Mouse (Mus musculus): ENCODE results near the gene Cilp. TPM values are rescaled to one million over a fixed set of nuclear protein-coding genes. Genes with fewer than 3 reads are reported as not detected.
A peak's percentile ranks its signal among the peaks of the same experiment; 100 is the strongest.
"Not testable (repeated sequence)": the region's sequence is repeated elsewhere in the genome, so short reads cannot be mapped to it uniquely, and the experiment has no call there.

Gene Cilp
- total RNA-seq, 2 experiments from 2014 or later = 28.8 to 105 TPM

DNA sequence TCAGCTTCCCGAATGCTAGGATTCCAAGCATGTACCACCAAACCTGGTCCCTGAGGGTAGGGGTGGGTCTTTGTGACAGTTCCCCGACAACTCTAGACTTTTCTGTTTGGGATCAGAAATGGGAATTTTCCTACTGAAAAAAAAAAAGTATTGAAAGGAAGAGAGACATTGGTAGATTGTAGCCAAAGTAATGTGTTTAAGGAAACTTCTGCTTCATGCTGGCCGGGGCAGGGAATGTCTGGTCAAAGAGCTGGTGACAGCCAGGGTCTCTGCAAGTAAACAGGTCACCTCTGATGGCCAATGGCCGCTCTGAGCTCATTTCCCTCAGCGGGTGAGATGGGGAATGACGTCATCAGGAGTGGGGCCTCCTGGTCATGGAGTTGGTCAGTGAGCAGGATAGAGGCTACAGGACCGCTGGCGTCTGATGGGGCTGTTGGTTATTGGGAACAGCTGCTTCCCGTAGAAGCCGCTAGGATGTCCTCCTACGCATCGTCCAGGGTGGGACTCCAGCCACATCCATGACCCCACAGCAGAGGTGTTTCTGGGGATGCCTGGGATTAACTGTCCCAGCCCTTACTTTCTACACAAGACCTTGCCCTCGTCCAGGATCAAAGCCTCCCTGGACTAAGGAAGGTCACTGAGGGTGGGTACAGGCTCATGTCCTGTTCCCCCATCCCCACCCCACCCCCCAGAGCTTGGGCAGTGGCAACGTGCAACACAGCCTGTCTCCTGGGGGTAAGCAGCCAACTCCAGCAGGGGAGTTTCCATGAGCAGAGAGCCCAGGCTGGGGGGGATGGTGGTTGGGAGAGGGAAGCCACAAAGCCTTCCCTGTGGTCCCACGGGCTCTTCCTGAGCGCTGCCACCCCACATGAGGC, 17.2 kb upstream of the Cilp start:
- DNase-seq = peak; percentile 54

DNA sequence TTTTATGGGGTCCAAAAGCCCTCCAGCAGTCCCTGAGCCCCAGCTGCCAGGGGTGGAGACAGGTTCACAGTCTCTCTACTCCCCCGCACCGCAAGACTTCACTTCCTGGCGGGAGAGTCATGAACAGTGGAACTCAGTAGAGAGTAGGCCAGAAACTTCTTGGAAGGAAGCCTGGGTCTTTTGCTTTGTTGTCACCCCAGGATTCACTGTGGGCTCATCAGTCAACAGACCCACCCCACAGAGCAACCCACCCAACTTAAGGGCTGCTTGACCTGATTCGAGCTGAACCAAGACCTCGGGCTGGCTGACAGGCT, 16.6 kb upstream of the Cilp start:
- DNase-seq = peak; percentile 33

DNA sequence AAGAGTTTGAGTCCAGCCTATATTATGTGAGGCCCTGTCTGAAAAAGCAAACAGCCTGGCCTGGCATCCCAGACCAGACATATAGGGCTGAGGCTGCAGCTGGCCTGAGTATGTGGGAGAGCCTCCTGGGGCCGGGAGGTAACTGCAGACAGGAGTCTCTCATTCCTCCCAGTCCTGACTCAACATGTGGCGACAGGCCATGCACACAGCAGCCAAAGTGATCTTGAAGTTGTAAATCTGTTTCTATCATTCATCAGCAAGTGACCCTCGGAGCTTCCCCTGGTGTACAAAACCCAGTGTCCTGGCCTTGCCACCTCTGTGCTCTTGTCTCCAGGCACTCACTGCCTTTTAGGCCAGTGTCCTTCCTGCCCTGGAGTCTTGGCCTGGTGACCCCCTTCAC, 13.0 kb upstream of the Cilp start:
- peak; percentile 39 for DNase-seq

DNA sequence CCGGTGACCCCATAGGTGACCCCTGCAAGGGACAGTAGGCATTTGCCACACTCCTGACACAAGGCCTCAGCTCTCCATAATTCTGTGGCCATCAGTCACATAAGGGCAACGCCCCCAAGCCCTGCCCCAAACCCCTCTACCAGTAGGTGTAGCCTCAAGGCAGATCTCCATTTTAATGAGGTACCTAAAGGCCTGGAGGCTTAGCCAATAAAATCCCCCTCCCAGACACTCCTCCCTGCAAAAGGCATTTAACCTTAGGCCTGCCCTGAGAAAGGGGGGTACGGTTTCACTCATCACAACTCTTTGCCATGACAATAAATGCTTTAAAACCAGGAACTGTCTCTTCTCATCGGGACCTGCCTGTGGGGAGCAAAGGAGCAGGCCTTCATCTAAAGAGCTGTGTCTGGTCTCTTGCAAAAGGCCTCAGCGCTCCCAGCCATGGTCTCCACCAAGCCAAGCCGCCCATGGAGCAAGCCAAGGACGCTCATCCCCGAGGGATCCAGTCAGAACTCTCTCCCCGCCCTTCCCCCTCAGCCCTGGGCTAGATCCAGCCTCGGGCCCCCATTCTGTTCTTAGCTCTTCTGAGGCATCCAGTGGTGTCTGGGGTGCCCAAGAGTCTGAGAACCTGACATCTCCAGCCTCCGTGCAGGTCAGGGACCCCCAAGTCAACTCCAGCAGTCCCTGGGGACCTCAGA, 8.9 kb upstream of the Cilp start:
- peak; percentile 26 for DNase-seq

DNA sequence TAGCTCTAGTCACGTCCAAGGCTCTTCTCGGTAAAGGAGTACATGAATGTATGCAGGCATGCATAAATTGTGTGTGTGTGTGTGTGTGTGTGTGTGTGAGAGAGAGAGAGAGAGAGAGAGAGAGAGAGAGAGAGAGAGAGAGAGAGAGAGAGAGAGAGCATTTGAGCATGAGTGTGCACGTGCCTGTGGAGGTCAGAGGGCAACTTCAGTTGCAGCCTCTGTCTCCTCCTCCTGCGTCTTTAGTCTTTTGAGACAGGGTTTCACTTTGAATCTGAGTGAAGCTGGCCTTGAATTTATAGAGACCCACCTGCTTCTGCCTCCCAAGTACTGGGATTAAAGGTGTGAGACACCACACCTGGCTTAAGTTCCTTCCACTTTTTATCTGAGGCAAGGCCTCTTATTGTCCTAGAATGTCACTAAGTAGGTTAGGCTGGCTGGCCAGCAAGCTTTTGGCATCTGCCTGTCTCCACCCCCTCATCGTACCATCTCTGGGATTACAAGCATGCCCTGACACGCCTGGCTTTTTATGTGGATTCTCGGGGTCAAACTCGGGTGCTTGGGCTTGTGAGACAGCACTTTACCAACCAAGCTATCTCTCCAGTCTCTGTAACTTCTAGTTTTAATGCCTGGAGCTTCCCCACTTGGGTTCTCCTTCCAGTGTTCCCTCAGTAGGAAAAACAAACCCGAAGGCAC, 7.6 kb upstream of the Cilp start:
- no peak for DNase-seq

DNA sequence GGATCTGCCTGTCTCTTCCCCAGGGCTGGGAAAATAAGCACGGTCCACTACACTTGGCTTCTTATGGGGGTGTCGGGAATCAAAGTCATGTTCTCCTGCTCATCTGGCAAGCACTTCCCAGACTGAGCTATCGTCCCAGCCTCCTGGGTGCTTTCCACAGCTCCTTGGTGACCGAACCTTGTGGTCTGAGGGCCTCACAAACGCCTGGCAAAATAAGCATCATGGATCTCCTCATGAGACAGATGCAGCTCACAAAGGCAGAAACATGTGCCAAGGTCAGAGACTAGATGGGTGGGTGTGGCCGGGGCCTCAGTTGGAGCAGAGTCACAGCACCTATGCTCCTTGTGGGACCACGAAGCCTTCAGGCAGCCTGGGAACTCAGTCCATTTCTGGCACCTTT, 5.6 kb upstream of the Cilp start:
- no peak for DNase-seq

DNA sequence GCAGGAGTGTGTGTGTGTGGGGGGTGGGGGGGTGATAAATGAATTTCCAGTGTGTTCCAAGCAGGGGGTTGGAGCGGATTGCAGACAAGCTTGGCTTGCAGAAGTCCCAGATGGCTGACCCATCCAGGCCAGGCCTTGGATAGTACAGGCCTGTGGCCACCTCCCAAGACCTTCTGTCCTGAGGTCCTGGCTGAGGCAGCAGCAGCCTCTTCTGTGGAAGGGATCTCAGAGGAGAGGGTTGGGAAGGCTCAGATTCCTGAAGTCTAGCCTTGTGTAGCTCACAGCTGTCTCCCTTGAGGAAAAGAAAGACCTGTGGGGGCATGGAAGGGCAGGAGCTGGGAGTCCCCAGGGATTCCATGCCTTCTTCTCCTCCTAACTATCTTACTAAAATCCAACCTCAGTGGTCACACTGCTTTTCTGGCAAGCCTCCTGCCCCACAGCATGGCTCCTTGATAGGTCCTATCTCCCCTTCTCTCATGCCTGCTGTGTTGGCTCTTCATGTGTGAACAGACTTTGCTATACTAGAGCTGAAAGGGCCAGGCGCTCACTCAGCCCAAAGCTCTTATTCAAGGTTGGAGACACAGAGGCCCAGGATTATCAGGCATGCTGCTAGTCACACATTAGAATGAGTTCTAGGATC, 3.3 kb upstream of the Cilp start:
- DNase-seq = peak; percentile 81

DNA sequence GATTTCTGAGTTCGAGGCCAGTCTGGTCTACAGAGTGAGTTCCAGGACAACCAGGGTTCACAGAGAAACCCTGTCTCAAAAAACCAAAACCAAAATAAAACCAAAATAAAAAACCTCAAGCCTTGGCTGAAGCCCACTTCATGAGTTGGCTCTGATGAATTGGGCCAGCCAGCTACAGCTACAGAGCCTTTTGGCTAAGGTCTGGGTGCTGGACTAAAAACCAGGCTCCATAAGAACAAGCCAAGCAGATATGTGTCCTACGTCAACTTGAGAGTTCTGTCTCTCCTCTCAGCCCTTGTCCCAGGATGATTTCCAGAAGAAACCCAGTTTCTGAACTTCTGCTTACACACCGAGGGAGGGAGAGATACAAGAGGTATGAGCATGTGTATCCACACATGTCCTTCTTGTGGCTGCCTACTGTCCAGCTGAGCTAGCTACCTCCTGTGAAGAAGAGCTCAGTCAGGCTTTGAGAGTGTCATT, 2.3 kb upstream of the Cilp start:
- no peak for DNase-seq

DNA sequence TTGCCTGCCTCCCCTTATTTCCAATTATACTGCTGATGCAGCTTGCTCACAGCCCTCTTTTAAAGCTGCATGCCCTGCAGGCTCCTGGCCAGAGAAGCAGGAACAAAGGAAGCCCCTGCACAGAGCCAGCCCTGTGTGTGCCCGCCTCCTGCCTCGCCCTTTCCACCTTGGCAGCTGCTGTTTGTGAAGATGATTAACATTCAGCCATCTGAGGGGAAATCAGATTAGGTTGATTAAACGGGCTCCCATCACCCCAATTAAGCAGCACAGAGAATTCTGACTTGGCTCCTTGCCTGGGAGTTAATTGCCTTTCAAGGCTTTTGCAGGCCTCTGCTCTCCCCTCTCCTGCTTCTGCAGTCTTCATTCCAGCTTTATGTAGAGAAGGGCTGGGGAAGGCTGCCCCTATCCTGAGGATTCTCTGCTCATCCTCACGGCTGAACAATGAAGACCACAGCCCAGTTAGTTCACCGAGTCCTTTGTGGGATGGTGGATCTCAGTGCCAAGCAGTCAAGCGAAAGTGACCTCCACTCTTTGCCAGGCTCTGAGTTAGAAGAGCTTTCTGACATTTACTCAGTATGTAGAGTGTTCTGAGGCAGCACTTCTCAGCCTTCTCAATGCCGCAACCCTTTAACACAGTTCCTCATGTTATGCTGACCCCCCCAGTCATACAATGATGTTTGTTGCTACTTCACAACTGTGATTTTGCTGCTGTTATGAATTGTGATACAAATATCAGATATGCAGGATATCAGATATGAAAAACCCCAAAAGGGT, 2.9 kb downstream of the Cilp start:
- DNase-seq = no peak

DNA sequence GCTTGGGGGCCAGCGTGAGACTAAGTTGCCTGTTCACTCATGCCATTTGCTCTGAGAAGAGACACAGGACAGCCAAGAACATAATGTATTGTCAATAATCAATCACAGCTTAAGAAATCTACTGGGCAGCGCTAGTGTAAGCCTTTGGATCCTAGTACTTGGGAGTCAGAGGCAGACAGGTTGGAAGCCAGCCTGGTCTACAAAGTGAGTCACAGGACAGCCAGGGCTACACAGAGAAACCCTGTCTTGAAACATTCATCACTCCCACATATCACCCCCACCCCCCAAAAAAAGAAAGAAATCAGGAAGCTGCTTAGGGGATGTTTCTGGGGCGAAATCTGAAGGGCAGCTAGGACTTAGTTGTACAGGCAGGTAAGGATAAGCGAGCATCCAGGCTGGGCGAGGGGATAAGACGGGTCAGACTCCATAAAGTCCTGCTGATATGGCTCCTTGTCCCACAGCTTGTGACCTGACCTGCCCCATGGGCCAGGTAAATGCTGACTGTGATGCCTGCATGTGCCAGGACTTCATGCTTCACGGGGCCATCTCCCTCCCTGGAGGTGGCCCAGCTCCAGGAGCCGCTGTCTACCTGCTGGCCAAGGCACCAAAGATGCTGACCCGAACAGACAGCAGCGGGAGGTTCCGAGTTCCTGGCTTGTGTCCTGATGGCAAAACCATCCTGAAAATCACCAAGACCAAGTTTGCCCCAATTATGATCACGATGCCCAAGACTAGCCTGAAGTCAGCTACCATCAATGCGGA, 8.2 kb downstream of the Cilp start:
- no peak for DNase-seq

DNA sequence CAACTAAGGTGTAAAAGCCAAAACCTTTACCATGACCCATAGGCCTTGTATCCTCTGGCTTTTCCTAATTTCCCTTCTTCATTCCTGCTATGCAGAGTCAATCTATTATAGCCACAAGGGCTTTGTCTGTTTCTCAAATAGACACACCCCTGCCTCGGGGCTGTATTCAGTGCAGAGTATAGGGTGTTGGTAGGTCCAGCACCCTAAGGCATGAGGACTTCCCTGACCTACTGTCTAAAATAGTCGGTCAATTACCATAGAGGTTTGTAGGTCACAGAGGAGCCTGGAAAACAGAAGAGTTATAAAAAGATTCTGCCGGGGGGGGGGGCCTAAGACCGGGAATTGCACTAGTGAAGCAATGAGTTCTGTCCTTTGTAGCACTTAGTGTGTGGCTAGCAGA, 8.9 kb downstream of the Cilp start:
- DNase-seq = no peak

DNA sequence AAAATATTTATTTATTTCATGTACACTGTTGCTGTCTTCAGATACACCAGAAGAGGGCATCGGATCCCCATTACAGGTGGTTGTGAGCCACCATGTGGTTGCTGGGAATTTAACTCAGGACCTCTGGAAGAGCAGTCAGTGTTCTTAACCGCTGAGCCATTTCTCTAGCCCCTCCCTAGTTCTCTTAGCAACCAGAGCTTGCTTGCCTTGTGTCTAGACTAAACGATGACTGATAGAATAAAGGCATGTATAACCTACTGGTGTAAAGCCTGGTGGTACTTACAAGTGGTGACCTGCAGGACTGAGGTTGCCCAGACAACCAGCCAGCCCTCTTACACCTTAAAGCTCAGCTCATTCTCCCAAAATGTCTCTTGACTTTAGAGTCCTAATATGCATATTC, 9.9 kb downstream of the Cilp start:
- not testable (repeated sequence) for DNase-seq

DNA sequence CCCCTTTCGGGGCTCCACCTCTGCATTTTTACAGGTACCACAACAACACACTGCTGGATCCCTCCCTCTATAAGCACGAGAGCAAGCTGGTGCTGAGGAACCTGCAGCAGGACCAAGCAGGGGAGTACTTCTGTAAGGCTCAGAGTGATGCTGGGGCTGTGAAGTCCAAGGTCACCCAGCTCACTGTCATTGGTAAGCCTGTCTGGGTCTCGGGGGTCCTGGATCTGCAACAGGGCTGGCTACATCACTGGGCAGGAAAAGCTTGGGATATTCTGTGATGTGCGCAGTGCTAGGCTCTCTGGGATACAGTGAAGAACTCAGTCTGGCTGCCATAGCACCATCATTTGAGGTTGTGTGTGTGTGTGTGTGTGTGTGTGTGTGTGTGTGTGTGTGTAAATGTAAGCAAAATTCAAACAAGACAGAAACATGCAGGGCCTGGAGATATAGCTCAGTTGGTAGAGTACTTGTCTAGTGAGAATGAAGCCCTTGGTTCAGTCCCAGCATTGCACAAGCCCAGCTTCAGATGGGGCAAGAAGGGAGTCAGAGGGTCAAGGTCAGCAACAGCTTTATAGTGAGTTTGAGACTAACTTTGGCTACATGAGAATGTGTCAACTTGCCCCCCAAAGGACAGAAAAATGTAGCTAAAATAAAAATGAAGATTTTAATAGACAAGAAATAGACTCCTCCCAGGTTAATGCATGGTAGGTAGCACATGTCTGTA, 11.0 kb downstream of the Cilp start:
- no peak for DNase-seq

DNA sequence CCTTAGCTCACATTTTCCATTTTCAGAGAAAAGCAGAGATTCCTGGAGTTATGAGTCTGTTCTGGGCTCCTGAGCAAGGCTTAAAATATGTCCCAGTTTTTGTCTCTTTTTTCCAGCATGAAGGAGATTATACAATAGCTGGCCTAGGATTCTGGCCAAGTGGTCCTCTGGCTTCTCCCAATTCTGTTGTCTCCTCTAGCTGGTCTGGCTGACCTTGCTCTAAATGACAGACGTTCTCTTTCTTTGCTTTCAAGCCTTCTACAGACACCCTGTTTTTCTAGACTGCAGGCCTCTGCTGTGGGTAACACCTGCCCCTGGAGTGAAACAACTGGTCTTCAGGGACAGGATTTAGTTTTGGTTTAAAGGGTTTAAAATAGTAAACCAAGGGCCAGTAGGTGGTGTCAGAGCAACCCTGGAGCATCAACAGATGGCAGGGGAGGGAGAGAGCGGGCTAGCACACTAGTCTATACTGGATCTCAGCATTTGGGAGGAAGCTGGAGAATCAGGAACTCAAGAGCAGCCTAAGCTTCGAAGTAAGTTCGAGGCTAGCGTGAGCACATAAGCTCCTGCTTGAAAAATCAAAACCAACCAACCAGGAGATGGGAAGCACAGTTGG, 16.7 kb downstream of the Cilp start:
- DNase-seq = peak; percentile 48

DNA sequence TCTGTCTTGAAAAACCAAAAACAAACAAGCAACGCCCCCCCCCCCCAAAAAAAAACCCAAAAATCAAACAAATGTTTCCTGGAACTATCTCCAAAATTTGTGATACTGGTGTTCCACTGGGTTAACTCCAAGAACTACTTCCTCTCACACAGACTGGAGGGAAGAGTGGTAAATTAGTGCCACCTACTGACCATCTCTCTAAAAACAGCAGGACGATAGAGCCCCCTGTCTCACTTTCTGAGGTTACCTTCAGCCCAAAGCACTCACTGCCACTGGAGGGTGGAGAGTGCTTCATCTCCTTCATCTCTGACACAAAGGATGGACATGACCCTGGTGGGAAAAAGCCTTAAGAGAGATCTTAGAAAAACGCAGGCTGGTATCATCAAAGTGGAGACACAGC, 18.3 kb downstream of the Cilp start:
- no peak for DNase-seq

DNA sequence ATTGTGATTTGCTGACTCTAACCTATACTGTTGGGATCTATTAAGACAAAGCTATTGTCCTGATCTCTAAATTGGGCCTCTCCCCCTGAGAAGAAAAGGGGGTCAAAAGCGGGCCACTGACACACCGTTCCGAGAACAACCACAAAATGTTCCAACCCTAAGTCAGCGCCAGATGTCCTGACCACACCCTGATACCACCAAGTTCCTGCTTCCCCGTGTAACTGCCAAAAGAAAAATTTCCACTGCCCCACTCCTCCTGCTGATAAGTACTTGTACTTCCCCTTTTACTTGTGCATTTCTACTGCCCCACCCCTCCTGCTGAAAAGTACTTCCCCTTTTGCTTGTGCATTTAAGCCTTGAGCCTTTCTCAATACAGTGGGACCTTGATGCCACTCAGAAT, 23.3 kb downstream of the Cilp start:
- not testable (repeated sequence) for DNase-seq

DNA sequence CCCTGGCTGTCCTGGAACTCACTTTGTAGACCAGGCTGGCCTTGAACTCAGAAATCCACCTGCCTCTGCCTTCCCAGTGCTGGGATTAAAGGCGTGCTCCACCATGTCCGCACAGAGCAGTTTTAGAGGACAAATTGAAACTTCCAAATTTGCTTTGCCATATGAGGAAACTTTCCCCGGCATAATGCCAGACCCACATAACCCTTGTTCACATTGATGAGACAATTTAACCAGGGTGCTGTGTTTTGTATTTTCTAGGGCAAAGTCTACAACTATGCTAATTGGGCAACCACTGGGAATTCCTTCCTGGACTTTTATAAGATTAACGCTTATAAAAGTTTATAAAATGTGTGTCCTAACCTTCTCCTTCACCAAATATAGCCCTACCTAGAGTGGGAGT, 25.0 kb downstream of the Cilp start:
- DNase-seq = no peak

DNA sequence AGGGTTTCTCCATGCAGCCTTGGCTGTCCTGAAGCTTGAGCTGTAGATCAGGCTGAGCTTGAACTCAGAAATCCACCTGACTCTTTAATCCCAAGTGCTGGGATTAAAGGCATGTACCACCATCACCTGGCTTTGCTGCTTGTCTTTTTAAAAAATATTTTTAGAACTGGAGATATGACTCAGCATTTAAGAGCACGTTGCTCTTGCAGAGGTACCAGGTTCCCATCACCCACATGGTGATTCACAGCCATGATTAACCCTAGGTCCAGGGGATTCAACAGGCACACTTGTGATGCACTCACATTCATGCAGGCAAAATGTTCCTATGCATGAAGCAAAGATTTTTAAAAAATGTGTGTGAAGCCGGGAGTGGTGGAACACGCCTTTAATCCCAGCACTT, 27.4 kb downstream of the Cilp start:
- no peak for DNase-seq

DNA sequence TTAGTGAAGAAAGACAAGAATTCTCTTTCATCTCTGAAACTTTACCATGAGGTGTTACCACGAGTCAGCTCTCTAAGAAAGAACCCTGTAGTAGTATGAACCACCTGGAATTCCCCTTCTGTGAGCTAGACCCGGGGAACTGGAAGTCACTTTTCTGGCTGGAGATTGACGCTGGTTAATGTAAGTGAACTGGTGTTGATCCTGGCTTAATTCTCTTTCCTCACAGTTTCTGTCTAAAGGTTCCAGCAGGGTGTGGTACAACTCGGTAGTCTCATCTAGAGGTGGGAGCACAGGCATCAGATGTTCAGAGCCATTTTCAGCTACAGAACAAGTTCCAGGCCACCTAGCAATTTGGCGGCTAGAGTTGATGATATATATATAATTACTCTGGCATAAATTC, 28.1 kb downstream of the Cilp start:
- no peak for DNase-seq

DNA sequence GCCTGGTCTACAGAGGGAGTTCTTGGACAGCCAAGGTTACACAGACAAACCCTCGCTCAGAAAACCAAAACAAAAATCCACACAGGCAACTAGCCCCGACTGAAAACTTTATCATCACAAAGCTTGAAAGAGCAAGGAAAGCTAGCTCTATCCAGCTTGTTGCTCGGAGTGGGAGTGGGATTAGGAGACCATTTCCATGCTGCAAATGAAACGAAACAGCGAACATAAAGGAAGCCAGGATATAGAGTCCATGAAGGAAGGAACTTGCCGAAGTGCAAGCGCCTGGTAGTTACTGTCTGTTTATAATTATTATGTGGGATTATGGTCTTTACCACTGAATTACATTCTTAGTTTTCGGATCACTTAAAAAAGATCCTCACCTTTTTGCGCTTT, 28.6 kb downstream of the Cilp start:
- DNase-seq = no peak

All from gastrocnemius, postnatal 25 days (tissue).